Comparison of ENCODE assay signal across 7 mouse cellular contexts in genomic region chr8:103230741-103231475, GRCm38 (mm10).
DNase-seq lines count a peak whose midpoint lies in the region; ATAC-seq lines count a peak whose summit lies in the region.

No protein-coding gene starts in this region.

- WGBS in lung, embryonic 16.5 days: 49% methylated on average over 9 of the region's 9 CpGs
- 77% methylated on average over 9 of the region's 9 CpGs for WGBS in forebrain, embryonic 15.5 days
- 42% methylated on average over 9 of the region's 9 CpGs for WGBS in intestine, embryonic 15.5 days

- no peak overlapping the region for H3K4me2 ChIP-seq in lung, embryonic 16.5 days (ENCODE audit: low read depth, low read length)
- no peak overlapping the region for H3K4me2 ChIP-seq in forebrain, embryonic 15.5 days (replicated peaks)
- H3K4me2 ChIP-seq in intestine, embryonic 15.5 days (replicated peaks): no peak overlapping the region

- peaks cover 10% of the 10 kb centered on the region; the same call in 1 of the 2 replicates for H3K4me1 ChIP-seq in lung, embryonic 16.5 days (replicated peaks; ENCODE audit: control insufficient read depth, insufficient read depth, low read length)
- no peaks in the 10 kb centered on the region; the same call in 1 of the 2 replicates for H3K4me1 ChIP-seq in forebrain, embryonic 15.5 days
- H3K4me1 ChIP-seq in intestine, embryonic 15.5 days (replicated peaks): no peaks in the 10 kb centered on the region; the same call in 1 of the 2 replicates

- no peak for ATAC-seq in lung, embryonic 16.5 days (ENCODE audit: low read depth)
- peak; percentile 48; the same call in 1 of the 2 replicates for ATAC-seq in forebrain, embryonic 15.5 days (replicated peaks)
- peak; percentile 11; the same call in 1 of the 2 replicates for ATAC-seq in intestine, embryonic 15.5 days

- H3K36me3 ChIP-seq in lung, embryonic 16.5 days (ENCODE audit: control insufficient read depth, insufficient read depth, low read length): no peaks in the 10 kb centered on the region
- H3K36me3 ChIP-seq in forebrain, embryonic 15.5 days: no peaks in the 10 kb centered on the region
- no peaks in the 10 kb centered on the region for H3K36me3 ChIP-seq in intestine, embryonic 15.5 days

- peak overlapping the region; percentile 31; the same call in 1 of the 2 replicates for H3K27ac ChIP-seq in lung, embryonic 16.5 days (ENCODE audit: low read length)
- H3K27ac ChIP-seq in forebrain, embryonic 15.5 days (replicated peaks): no peak overlapping the region
- H3K27ac ChIP-seq in intestine, embryonic 15.5 days: peak overlapping the region; percentile 71

- no peak for DNase-seq in lung, postnatal 36 days
- DNase-seq in right cerebral cortex, postnatal 25 days: peak; percentile 12
- DNase-seq in c-Kit-positive CD71-positive TER-119-positive erythroid progenitor cells, embryonic 14.5 days (ENCODE audit: low spot score): no peak
- no peak for DNase-seq in thymus, postnatal 10 days (ENCODE audit: low spot score in 2 of 2)

- H3K27me3 ChIP-seq in lung, embryonic 16.5 days (ENCODE audit: control insufficient read depth, insufficient read depth, low read depth, low read length): no peaks in the 10 kb centered on the region
- H3K27me3 ChIP-seq in forebrain, embryonic 15.5 days: no peaks in the 10 kb centered on the region
- H3K27me3 ChIP-seq in intestine, embryonic 15.5 days (replicated peaks): no peaks in the 10 kb centered on the region

- H3K4me3 ChIP-seq in lung, embryonic 16.5 days (ENCODE audit: low read length): no peak overlapping the region
- no peak overlapping the region for H3K4me3 ChIP-seq in forebrain, embryonic 15.5 days
- H3K4me3 ChIP-seq in intestine, embryonic 15.5 days (replicated peaks): no peak overlapping the region

- no peaks in the 10 kb centered on the region for H3K9me3 ChIP-seq in lung, embryonic 16.5 days (ENCODE audit: control insufficient read depth, low read length)
- no peaks in the 10 kb centered on the region for H3K9me3 ChIP-seq in forebrain, embryonic 15.5 days
- H3K9me3 ChIP-seq in intestine, embryonic 15.5 days: no peaks in the 10 kb centered on the region

- H3K9ac ChIP-seq in lung, embryonic 16.5 days (ENCODE audit: low read length): no peak overlapping the region
- no peak overlapping the region for H3K9ac ChIP-seq in forebrain, embryonic 15.5 days (replicated peaks)
- no peak overlapping the region for H3K9ac ChIP-seq in intestine, embryonic 15.5 days
